Mouse (Mus musculus) gastrocnemius, adult 8-10 months (tissue): ENCODE measurements around the gene D430019H16Rik. TPM values are rescaled to one million over a fixed set of nuclear protein-coding genes. Genes with fewer than 3 reads are reported as not detected.

Source experiments
- DNase-seq, 2 experiments: peaks; one replicate each; pipeline ENCODE4 v3.0.0; 2022; ENCODE audit warnings: low spot score in 2 of 2
- total RNA-seq, 4 experiments: library from RNA; stranded (reverse); gene quantifications; 2 replicates each; pipeline ENCODE4 v1.2.4; 2022

D430019H16Rik gene
- under 1 TPM; 0.10 to 0.18 (median 0.15) TPM for total RNA-seq

DNA sequence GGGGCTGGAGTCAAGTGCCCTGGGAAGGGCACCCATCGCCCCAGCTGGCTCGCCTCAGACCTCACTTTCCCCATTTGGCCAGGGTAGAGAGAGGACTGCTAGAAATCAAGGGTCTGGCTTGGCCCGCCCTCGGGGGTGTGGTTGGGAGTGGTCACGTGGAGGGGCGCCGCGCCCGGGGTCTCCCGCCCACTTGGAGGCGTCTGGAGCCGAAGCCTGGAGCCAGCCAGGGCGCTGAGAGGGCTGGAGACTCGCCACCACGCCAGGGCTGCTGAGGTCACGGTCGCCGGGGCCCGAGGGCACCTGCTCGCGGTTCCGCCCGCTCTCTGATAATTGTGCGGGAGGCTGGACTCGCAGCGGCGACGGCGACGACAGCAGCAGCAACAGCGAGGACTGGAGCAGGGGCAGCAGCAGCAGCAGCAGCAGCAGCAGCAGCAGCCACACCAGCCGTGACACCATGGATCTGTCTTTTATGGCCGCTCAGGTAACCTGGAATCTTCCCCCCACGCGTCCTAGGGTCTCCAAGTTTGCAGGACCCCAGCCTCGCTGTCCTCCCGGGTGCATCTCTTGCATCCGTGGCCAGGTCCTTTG is at the start of gene D430019H16Rik:
D430019H16Rik (plus strand) TSS at position 187 of the 588 bp plus-strand sequence.
- peak; percentile 20 to 42 for DNase-seq

DNA sequence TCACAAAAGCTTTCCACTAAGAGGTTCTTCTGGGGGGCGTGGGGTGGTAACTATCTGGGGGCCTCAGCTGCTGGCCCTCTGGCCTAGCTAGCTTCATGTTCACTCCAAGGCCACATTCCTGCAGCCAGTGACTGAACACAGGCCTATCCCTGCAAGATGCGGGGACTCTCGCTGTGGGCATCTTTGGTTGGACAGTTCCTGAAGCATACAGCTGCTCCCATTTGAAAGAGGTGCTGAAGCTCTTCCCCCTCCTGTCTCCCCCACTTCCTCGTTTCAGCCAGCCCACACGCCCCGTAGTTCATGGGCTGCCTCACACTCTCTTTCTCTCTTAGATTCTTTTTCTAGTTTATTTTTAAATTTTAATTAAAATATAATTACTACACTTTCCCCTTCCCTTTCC is 47.6 kb upstream of the D430019H16Rik start:
- no peak for DNase-seq

DNA sequence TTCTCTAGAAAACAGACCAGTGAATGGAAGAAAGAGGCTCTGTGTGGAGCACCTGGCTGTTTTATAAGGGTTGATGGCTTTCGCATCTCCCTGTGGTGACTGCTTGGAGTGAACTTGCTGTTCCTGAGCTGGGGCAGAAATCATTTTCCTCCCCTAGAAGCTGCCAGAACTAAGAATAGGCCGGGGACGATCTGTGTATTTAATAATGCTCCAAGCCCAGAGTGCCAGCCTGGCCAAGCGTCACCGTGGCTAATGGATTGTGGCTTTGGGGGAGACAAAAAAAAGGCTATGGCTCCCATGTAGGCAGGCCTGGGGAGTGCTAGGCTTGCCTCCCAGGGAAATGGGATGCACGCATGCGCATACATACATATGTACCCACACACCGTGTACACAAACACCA is 39.7 kb upstream of the D430019H16Rik start:
- DNase-seq = no peak

DNA sequence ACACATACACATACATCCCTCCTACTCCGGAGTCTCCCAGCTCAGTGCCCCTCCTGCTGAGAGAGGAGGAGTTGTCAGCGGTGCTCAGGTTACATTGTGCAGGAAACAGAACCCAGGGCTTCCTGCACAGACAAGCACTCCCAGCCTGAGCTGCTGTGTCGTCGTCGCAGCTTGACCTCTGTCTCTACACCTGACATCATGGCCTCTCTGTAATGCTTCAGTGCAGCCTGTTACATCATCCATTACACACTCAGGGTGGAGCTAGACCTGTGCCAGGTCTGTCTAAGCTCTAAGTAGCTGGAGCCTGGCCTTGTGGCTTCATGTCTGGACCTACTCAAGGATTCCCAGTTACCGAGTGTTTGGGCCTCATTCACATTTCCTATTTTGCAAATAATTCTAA is 33.2 kb upstream of the D430019H16Rik start:
- no peak for DNase-seq

DNA sequence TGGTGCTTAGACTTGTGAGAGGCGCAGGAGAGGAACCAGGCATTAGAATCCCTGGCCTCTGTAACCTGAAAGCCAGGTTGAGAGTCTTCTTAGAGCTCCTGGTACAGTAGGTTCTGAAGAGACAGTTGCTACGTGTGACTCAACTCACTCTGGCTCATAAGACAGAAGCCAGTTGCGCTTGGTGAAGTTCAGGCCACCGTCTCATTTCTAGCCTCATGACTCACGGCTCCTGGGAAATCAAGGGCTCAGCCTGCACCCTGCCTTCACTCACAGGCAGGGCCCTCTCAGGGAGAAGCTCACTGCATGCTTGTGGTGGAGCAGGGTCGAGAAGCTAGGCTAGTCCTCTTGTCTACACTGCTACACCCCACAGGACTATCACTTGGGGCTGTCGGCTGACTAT is 27.1 kb upstream of the D430019H16Rik start:
- no peak for DNase-seq

DNA sequence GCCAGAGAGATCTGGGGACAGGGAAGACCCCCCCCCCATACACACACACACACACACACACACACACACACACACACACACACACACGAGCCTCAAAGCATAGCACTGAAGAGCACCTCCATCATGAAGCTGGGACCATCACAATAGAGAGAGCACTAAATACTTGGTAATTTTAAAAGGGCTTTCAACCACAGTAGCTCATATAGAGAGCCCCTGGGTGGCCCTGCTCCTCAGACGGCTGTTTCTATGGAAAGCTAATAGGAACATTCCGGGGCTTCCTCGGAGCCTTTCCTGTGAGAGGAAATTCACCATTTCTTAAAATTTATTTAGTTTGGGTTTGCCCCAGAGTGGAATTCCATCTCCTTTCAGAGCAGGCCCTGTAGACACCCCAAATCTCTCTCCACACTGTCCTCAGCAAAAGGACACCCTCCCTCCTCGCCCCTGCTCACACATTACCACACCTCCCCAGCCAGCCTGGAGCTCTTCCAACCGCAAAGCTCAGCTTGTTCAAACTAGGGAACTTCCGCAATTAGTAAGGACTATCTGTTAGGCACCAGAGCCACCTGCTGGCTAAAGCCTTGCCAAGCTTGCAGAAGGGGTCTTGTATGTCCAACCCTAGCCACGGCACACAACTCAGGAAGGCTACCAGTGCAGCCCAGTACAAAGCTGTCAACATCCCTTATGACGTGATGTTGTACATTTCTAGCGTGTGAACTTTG is 26.5 kb upstream of the D430019H16Rik start:
- DNase-seq = peak; percentile 16 to 24

DNA sequence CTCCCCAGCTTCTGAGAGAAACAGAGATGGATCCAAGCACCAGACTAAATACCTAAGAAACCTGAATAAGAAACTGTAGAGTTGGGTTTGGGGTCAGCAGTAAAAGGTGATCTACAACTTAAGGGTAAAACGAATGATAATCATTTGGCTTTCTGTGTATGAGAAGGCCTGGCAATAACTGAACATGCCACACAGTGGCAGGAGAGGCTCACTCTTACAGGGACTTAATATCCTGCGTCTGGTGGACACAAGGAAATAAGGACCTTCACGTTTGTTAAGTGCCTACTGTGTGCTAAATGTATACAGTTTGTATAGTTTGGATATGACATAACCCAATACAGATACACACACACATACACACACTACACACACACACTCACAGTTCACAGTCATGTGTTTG is 21.8 kb upstream of the D430019H16Rik start:
- no peak for DNase-seq

DNA sequence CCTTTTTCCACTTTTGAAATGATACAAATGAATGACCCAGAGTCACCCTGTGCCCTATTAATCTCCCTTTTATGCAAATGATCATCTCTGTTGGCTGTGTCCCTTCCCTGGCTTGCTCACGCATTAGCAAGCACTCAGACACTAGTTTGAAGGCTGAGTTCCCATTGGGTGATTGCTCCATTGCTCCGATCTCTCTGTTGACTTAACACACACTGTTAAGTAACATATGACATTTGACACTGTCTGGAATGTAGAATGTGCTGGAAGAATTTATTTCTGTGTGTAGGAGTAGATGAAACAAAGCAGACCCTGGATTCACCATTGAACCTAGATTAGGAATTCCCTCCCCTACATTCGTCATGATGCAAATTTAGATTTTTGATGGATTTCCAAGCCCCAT is 20.8 kb upstream of the D430019H16Rik start:
- DNase-seq = no peak

DNA sequence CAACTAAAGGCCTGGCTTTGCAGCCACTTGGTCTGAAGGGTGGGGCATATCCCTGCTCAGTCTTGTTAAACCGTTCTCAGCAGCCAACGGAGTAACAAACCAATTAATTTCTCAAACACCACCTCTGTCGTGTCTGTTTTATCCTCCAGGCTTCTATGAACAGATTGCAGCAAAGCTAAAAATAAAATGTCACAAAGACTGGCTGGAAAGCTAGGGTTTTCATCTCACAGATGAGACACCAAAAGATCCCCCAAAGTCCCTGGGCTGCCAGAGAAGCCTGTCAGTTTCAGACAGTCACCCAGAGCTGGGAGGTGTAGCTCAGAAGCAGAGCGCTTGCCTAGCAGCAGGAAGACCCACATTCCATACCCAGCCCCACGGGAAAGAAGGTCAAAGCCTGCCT is 15.4 kb upstream of the D430019H16Rik start:
- DNase-seq = no peak

DNA sequence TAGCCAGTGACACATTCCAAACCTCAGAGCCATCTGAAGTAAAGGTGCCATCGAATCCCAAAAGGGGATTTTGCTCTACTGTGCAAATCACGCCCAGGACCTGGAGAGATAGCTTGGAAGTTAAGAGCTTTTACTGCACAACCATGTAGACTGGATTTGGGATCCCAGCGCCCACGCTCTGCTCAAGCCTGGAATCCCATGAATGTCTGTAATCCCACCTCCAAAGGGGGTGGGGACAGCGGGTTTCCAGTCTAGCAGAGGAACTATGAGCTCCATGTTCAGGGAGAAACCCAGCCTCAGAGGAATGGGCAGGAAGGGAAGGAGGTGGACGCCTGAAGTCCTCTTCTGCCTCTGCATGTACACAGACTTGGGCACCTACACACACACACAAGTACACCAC is 13.7 kb upstream of the D430019H16Rik start:
- DNase-seq = no peak

DNA sequence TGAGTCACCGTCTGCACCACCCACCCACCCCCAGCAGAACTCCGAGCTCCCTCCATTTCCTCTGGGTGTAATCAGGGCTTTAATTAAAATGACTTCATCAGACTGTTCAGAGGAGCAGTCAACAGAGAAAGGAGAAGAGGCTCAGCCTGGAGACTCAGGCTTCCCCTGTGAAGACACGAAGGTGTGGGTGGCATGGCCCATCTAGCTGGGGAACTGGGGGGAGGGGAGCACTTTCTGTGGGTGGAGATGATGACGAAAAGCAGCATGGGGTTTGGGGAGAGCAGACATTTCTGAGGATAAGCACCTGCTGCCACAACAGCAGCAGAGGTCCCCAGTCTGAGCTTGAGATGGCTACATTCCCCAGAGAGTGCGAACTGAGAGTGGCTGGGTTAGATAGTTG is 10.1 kb upstream of the D430019H16Rik start:
- no peak for DNase-seq

DNA sequence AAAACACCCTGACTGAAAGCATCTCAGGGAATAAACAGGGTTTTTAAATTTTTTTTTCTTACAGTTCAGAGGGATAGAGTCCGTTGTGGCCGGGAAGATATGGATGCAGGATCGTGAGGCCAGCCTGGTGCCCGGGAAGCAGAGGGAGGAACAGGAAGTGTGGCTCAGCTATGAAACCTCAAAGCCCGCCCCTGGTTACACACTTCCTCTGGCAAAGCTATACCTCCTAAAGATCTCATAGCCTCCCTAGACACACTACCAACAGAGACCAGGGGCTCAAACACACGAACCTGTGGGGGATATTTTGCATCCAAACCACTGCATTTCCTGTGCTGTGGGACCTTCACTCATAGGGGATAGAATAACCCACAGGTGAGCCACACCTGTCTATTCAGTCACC is 7.9 kb upstream of the D430019H16Rik start:
- DNase-seq = no peak

DNA sequence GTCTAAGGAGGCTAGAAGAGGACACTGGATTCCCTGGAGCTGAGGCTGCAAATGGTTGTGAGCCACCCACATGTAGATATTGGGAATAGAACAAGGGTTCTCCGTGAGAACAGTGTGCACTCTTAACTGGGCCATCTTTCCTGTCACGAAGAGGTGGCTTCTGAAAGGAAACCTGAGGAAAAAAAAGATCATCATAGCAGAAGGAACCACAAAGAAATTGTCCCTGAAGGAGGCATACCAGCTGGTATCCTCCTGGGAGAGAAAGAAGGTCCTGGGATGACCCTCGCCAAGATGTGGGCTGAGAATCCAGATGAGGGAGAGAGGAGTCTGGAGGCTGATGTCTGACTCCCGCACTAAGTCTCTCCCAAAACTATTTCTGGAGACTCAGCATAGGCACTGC is 4.4 kb upstream of the D430019H16Rik start:
- DNase-seq = no peak

DNA sequence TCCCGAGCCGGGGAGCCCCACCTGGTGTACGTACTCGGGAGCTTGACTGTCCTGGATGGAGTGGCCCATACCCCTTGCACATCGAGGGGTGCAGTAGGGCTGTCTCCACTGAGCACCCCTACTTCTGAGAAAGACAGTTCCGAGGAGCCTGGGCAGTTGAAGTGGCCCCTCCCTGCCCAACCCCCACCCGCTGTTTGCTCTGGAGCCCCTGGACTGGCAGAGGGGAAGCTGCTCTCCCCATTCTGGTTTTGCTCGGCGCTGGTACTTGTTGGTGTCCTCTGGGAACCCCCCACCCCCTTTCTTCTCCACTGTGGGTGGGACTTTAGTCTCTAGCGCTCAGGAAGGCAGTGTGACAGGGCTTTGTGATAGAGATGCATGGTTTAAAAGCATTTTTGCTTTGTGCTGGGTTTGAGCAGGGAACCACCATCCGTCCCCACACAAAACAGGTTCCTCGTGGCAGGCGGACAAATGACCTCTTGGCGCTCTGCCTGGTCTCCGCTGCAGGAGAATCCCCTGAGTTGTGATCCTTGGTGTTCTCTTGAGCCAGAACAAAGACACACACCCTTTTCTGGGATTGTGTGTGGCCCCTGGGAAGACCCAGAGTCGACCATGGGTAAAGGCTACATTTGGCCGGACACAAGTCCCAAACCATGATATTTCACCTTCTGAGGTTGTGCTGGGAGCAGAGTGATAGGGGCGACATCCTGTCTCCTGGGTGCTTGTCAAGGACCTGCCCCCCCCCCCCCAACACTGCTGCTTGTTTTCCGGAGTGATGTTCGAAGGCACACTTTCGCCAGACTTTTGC is 804 bp downstream of the D430019H16Rik start:
- no peak for DNase-seq

DNA sequence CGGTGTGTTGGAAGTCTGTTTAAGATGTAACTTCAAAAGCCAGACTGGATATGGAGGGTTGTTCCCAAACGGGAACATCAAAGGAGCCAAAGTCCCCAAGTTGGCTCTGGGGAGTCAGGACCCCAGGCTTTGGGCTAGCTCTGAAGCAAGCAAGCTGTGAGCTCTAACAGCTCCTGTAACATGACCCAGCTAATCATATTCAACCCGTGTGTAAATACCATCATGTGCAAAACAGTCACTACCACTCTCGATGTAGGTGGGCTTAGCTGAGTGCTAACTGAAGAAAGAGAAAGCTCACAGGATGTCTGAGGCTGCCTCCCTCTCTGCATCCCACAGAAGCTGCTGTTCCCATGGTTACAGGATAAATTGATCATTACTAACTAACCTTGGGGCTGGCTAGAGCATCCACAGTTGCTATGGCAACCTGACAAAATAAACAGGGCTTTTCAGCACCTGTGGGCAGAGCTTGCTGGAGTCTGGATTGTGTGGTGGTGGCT is 1.5 kb downstream of the D430019H16Rik start:
- no peak for DNase-seq

DNA sequence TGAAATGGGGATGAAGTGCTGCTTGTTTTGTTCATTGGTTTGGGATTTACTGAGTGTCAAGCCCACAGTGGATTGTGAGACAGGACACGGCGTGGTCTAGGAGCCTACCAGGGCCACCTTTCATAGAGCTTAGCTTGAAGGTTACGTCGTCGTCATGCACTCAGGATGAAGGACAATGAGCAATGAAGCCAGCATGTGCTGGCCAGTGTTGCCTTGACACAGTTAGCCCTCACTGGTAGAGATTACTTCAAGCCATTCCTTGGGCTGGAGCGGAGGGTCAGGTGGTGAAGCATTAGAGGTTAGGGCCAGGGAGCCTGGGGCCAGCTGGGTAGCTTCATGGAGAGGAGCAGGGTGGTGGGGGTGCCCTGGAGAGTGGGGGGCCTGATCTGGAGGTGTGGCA is 5.1 kb downstream of the D430019H16Rik start:
- no peak for DNase-seq

DNA sequence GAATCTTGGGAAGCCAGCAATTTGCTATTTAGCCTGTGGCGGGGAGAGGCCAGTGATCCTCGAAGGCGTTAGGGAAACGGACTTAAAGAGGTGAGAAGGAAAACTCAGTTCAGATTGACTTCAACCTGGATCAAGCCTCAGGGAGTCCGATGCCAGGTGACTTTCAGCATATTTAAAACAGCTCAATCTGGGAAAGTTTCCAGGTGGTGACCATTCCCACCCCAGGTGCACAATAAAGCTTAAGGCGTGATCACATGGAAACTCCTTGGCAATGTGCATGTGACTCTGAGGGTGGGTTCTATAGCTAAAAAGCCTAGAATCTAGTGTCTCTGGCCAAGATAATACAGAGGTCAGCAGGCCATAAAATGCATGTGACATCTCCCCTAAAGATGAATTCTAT is 7.4 kb downstream of the D430019H16Rik start:
- no peak for DNase-seq

DNA sequence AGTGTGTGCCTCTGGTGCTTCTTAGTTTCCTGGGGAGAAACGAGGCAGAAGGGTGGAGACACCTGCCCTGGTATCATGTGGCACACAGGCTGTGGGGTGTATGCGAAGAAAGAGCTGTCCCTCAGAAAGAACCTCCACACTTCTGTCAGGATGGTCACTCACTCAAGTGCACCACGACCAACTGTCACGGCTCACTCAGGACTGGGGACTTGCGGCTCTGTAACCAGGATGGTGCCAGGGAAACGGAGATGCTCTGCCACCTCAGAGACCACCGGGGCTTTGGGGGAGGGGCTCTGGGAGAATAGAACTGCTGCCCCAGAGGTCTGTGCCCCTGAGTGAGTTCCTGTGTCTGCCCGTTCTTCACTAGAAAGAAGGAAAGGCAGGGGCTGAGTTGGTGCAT is 15.4 kb downstream of the D430019H16Rik start:
- DNase-seq = no peak

DNA sequence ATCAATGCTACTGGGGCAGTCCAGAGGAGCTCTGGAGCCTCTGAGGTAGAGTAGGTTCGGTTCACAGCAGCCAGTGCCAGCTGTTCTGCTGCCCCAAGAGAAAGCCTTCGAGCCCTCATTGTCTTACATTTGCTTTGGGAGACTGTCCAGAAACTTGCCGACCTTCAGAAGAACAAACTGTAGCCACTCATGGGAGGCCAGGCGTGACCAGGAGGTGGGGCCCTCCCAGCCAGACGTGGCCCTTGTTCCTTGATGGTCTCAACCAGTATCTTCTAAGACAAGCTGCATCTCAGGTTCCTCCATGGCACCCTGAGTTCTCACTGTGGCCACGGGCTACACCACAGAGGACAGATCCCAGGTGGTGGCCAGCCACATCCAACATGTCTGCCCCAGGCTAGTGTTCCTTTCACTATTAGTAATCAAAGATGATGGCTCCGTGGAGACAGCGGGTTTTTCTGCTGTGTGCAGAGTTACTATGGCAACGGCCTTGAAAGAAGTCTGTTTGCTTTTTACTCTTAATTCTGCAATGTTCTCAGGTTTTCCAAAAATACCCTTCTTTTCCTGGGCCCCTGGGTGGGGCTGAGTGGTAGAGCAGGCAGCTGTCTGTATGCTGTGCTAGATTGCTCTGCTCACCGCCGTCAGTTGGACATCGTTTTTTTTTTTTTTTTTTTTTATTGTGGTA is 21.7 kb downstream of the D430019H16Rik start:
- no peak for DNase-seq

DNA sequence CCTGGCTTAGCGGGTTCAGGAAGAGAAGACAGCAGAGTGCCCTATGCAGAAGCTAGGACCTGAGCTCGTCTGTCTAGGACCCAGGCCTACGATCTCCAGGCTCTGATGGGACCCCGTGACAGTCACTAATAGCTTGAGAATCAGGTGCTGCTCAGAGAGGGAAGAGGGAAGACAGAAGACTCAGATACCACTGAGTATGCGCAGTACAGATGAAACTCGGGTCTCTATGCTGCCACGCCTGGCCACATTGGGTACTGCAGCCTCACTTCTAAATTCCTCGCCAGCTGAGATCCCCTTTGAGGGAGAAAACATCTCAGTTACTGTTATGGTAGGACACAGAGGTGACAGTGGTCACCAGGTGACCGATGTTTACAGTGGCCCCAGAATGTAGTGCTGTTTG is 22.8 kb downstream of the D430019H16Rik start:
- peak; percentile 25 to 32 for DNase-seq

DNA sequence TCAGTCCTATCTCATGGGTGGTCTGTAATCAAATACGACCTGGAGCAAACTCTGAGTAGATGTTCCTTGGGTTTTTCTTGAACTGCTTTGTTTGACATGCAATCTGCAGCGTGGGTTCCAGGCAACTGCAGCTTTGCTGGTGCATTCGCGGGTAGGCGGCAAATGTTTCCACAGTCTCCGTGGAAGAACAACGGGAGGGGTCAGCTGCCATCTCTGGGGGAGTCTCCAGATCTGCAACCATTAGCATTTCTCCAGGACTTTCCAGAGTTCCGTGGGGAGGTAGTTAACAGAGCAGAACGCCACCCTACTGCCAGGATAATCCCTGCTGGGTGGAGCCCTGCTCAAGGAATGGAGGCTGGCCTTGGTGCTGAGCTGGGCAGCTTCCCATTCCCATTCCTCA is 23.3 kb downstream of the D430019H16Rik start:
- no peak for DNase-seq

DNA sequence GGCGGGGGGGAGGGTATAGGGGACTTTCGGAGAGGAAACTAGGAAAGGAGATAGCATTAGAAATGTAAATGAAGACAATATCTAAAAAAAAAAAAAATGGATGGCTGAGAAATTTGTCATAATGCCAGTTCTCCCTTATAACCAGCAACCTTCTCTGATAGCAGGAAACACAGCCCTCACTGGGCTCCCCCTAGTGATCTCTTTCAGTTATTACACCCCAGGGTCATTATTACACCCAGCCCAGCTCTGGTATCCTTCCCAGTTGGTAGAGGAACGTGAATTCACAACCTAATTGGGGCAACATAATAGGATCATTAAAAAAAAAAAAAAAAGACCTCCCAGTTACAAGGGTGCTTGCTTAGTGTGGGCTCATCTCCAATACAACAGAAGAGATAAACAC is 29.8 kb downstream of the D430019H16Rik start:
- DNase-seq = no peak
